Mouse (Mus musculus) neural tube, embryonic 11.5 days (tissue): ENCODE measurements around the gene Sesn1. TPM values are rescaled to one million over a fixed set of nuclear protein-coding genes. Genes with fewer than 3 reads are reported as not detected.

Source experiments
- ATAC-seq: fragments of 200-750 bp; cut with Nextera tagmentation; 2 replicates; pipeline ENCODE4 v1.8.0; 2017; ENCODE audit warnings: moderate number of reproducible peaks, mild to moderate bottlenecking, moderate TSS enrichment, moderate library complexity; ENCODE audit not compliant: insufficient read depth, low FRiP score, low TSS enrichment
- DNase-seq: peaks from one replicate; pipeline ENCODE4 v3.0.0-alpha.2; 2015; ENCODE audit warnings: low spot score
- H3K27ac ChIP-seq: fragments of 300-500 bp; sonication (generic); 2 replicates; pipeline ENCODE4 v1.5.1; 2014; ENCODE audit warnings: low read depth, mild to moderate bottlenecking, low read length
- H3K27me3 ChIP-seq: fragments of 300-500 bp; sonication (generic); 2 replicates; pipeline ENCODE4 v1.6.1; 2014; ENCODE audit warnings: mild to moderate bottlenecking, low read length, mixed read lengths; ENCODE audit not compliant: control insufficient read depth, insufficient read depth
- H3K36me3 ChIP-seq: fragments of 300-500 bp; sonication (generic); 2 replicates; pipeline ENCODE4 v1.6.1; 2014; ENCODE audit warnings: mild to moderate bottlenecking, low read length, moderate library complexity, mixed read lengths; ENCODE audit not compliant: control insufficient read depth, insufficient read depth
- H3K4me1 ChIP-seq: fragments of 300-500 bp; sonication (generic); 2 replicates; pipeline ENCODE4 v1.6.1; 2014; ENCODE audit warnings: low read length, mixed read lengths; ENCODE audit not compliant: control insufficient read depth, insufficient read depth
- H3K4me2 ChIP-seq: fragments of 300-500 bp; sonication (generic); 2 replicates; pipeline ENCODE4 v1.6.1; 2014; ENCODE audit warnings: low read depth, mild to moderate bottlenecking, moderate library complexity
- H3K4me3 ChIP-seq: fragments of 300-500 bp; sonication (generic); 2 replicates; pipeline ENCODE4 v1.5.1; 2014; ENCODE audit warnings: low read depth, low read length
- H3K9ac ChIP-seq: fragments of 300-500 bp; sonication (generic); 2 replicates; pipeline ENCODE4 v1.6.1; 2014; ENCODE audit warnings: mild to moderate bottlenecking, low read length
- H3K9me3 ChIP-seq: fragments of 300-500 bp; sonication (generic); 2 replicates; pipeline ENCODE4 v1.6.1; 2016; ENCODE audit warnings: low read length; ENCODE audit not compliant: control insufficient read depth
- WGBS: fragments of 180-500 bp; shearing (Covaris S2); extraction: QIAGEN DNeasy Blood & Tissue Kit; methylation state at CpG from one replicate; pipeline ENCODE4 v1.1.7; 2014; 5-methylcytosine and 5-hydroxymethylcytosine counted together
- polyA plus RNA-seq: library from polyadenylated mRNA; unstranded; fragments of >200 nt; fragmentation: Nextera tagmentation; extraction: Ambion mirVana; gene quantifications from 2 replicates; pipeline ENCODE4 v1.2.1, GENCODE M21; 2014

Sesn1 gene
- polyA plus RNA-seq, 1 experiment from 2014 or later: 24.7 TPM

GRCm38 (mm10) chr10:41804711-41805110 is 5.0 kb upstream of the Sesn1 start:
- ATAC-seq (no peak), DNase-seq (no peak)
- Histone ChIP-seq H3K27me3 (no peaks in the 10 kb centered on the region), H3K9me3 (peaks cover 3% of the 10 kb centered on the region; the same call in 1 of the 2 replicates), H3K9ac (no peak overlapping the region), H3K36me3 (peaks cover 12% of the 10 kb centered on the region), H3K4me3 (no peak overlapping the region), H3K4me1 (no peaks in the 10 kb centered on the region), H3K27ac (no peak overlapping the region), H3K4me2 (no peak overlapping the region)
- 89% methylated on average over 3 of the region's 3 CpGs for WGBS

- H3K4me3 ChIP-seq: no peak overlapping the region
- no peak overlapping the region for H3K9ac ChIP-seq
- H3K36me3 ChIP-seq: peaks cover 7% of the 10 kb centered on the region; the same call in 1 of the 2 replicates
- ATAC-seq (no peak), DNase-seq (no peak)
- no peaks in the 10 kb centered on the region for H3K27me3 ChIP-seq
- H3K4me1 ChIP-seq: no peaks in the 10 kb centered on the region
- H3K27ac ChIP-seq: no peak overlapping the region
- no peak overlapping the region for H3K4me2 ChIP-seq
- peaks cover 3% of the 10 kb centered on the region; the same call in 1 of the 2 replicates for H3K9me3 ChIP-seq
- WGBS: 85% methylated on average over 2 of the region's 2 CpGs
These were observed 3.9 kb upstream of the Sesn1 start for GRCm38 (mm10) chr10:41805729-41806355.

DNA sequence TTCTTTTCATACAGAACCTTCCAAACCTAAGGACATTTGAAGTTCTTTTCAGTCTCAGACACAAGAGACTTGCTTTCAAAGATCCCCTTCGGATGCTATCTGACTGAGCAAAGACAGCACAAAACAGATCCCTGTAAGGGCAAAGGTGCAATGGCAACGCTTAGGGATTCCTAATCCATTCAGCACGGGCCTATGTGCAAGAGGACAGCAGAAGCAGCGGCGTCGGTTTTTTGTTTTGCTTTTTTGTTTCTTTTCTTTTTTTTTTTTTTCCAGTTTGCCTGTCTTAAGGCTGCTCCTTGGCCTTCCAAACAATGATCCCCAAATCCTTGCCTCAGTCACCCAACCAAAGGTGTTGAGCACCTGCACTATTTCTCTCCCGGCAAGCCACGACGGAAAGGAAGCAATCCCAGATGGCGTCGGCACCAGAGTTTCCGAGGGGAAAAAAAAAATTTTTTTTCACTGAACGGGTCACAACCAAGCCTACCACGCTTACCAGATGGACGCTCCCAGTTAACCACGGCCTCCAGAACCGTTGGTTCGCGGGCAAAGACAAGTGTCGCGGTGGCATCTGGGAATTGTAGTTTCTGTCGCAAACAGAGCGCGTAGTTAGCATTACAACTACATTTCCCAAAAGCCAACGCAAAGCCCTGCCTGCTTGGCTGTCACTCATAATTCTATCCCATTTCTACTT is 510 bp upstream of the Sesn1 start:
- H3K27ac ChIP-seq: peak overlapping the region; percentile 91; the same call in 1 of the 2 replicates
- ATAC-seq: peak; percentile 83

DNA sequence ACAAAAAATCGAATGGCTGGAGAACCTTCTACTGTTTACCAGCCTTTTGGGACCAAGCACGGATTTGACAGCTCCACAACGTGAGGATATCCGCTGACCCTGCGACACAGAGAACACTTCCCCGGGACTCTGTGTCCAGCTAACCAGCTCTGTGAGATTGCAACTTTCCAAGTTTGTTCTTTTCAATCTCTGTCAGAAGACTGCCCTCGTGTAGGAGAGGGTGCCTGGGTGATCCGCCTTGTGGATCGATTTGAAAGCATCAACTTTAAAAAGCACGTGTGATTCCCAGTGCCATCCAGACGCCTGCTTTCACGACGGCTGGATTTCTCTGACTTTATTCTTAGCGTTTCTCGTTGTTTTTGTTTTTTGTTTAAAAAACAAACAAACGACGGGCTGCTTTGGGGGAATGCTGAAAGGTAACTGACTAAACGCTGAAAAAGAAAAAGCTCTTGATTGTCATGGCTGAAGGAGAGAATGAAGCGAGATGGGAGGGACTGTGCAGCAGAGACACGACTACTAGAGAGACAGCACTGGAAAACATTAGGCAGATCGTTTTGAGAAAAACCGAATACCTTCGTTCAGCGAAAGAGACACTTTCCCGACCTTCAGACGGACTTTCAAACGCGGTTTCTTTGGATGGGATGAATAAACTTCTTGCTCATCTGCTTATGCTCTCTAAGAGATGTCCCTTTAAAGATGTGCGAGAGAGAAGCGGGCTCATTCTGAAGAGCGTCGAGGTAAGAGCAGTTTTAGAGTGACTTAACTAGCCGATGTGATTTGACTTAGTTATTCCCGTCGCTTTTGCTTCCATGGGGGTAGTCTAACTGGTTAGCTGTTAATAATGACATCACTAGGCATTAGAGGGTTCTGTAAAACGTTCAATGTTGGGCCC is 1.1 kb downstream of the Sesn1 start:
- no peaks in the 10 kb centered on the region for H3K9me3 ChIP-seq
- peak overlapping the region; percentile 78 for H3K9ac ChIP-seq
- ATAC-seq: 0 out of 2 replicates have a peak, but pooled peaks have one; percentile 0
- peaks cover 11% of the 10 kb centered on the region; the same call in 1 of the 2 replicates for H3K4me1 ChIP-seq
- 1% methylated on average over 36 of the region's 36 CpGs for WGBS
- DNase-seq: no peak
- peak overlapping the region; percentile 60 for H3K4me2 ChIP-seq
- no peaks in the 10 kb centered on the region for H3K36me3 ChIP-seq
- peak overlapping the region; percentile 91 for H3K27ac ChIP-seq
- H3K4me3 ChIP-seq: peak overlapping the region; percentile 73
- no peaks in the 10 kb centered on the region for H3K27me3 ChIP-seq

More for the DNA sequence above, 510 bp upstream of the Sesn1 start:
- H3K9me3 ChIP-seq: no peaks in the 10 kb centered on the region
- H3K36me3 ChIP-seq: no peaks in the 10 kb centered on the region
- H3K9ac ChIP-seq: peak overlapping the region; percentile 78
- H3K4me2 ChIP-seq: peak overlapping the region; percentile 60
- H3K4me3 ChIP-seq: peak overlapping the region; percentile 73
- peak; percentile 88 for DNase-seq
- H3K4me1 ChIP-seq: peaks cover 11% of the 10 kb centered on the region; the same call in 1 of the 2 replicates
- WGBS: 3% methylated on average over 25 of the region's 25 CpGs
- no peaks in the 10 kb centered on the region for H3K27me3 ChIP-seq

GRCm38 (mm10) chr10:41812566-41812965 is 2.8 kb downstream of the Sesn1 start:
- Histone ChIP-seq H3K9me3 (no peaks in the 10 kb centered on the region), H3K36me3 (no peaks in the 10 kb centered on the region), H3K4me2 (peak overlapping the region; percentile 60), H3K27ac (no peak overlapping the region), H3K9ac (no peak overlapping the region), H3K4me3 (no peak overlapping the region), H3K4me1 (peaks cover 11% of the 10 kb centered on the region; the same call in 1 of the 2 replicates), H3K27me3 (no peaks in the 10 kb centered on the region)
- no peak for ATAC-seq
- WGBS: 90% methylated on average over 6 of the region's 6 CpGs
- no peak for DNase-seq

- 90% methylated on average over 6 of the region's 6 CpGs for WGBS
- no peak for ATAC-seq
- Histone ChIP-seq H3K36me3 (no peaks in the 10 kb centered on the region), H3K4me3 (no peak overlapping the region), H3K9ac (no peak overlapping the region), H3K27ac (no peak overlapping the region), H3K27me3 (no peaks in the 10 kb centered on the region), H3K4me2 (no peak overlapping the region), H3K4me1 (peaks cover 11% of the 10 kb centered on the region; the same call in 1 of the 2 replicates), H3K9me3 (no peaks in the 10 kb centered on the region)
- DNase-seq: no peak
These were observed 4.6 kb downstream of the Sesn1 start for GRCm38 (mm10) chr10:41814305-41814853.

GRCm38 (mm10) chr10:41816516-41816915 is 6.8 kb downstream of the Sesn1 start:
- no peak for DNase-seq
- H3K27me3 ChIP-seq: no peaks in the 10 kb centered on the region
- H3K4me1 ChIP-seq: peaks cover 11% of the 10 kb centered on the region; the same call in 1 of the 2 replicates
- H3K36me3 ChIP-seq: no peaks in the 10 kb centered on the region
- H3K4me2 ChIP-seq: no peak overlapping the region
- H3K9ac ChIP-seq: no peak overlapping the region
- 86% methylated on average over 5 of the region's 5 CpGs for WGBS
- no peak overlapping the region for H3K4me3 ChIP-seq
- no peak overlapping the region for H3K27ac ChIP-seq
- no peaks in the 10 kb centered on the region for H3K9me3 ChIP-seq
- no peak for ATAC-seq

GRCm38 (mm10) chr10:41818036-41818732 is 8.4 kb downstream of the Sesn1 start:
- H3K27me3 ChIP-seq: no peaks in the 10 kb centered on the region
- H3K4me2 ChIP-seq: no peak overlapping the region
- ATAC-seq (no peak), DNase-seq (no peak)
- no peaks in the 10 kb centered on the region for H3K9me3 ChIP-seq
- H3K9ac ChIP-seq: no peak overlapping the region
- H3K4me1 ChIP-seq: peaks cover under 1% of the 10 kb centered on the region; the same call in 1 of the 2 replicates
- H3K36me3 ChIP-seq: no peaks in the 10 kb centered on the region
- WGBS: 88% methylated on average over 8 of the region's 8 CpGs
- no peak overlapping the region for H3K4me3 ChIP-seq
- H3K27ac ChIP-seq: no peak overlapping the region
